In the genomic region with DNA sequence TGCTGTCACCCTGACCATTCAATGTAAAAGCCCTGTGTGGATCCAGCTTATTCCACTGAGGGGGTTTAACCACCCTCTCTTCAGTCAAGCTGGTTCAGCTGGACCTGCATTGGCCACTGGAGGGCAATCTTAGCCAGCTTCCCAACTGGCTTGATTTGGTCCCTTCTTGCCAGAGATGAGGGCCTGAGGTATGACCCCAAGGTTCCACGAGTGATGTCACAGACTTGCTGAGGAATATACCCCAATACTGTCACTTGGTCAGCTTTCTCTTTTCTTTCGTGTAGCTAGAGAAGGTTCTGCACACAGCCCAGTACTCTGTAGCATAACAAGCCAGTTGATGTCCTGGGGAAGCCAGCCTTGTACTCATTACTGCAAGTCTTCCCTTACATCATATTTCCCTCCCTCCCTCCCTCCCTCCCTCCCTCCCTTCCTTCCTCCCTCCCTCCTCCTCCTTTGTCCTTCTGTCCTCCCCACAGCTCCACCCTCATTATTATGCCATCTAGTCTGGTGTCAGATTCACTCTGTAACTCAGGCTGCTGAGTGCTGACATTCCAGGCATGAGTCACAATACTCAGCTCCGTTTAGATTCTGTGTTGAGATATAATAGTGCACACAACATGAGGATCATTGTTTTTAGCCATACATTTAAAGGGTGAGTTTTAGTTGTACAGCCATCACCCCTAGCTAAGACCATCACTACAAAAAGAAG, we compare ENCODE assay signal across 8 mouse cellular contexts. TPM values are rescaled to one million over a fixed set of nuclear protein-coding genes. Genes with fewer than 3 reads are reported as not detected.
A peak's percentile ranks its signal among the peaks of the same experiment; 100 is the strongest.
DNase-seq lines count a peak whose midpoint lies in the region; ATAC-seq lines count a peak whose summit lies in the region.

No protein-coding gene starts in this region.

- H3K4me3 ChIP-seq in heart, embryonic 15.5 days: no peak overlapping the region

- 0 out of 2 replicates have a peak, but pooled peaks have one; percentile 21 for ATAC-seq in heart, embryonic 15.5 days (replicated peaks; ENCODE audit: insufficient number of reproducible peaks, insufficient read depth, low FRiP score, low read depth)

- peak; percentile 73 for DNase-seq in 3134 (ENCODE audit: extremely low read depth, insufficient read length, low spot score)
- peak; percentile 60 for DNase-seq in ES-CJ7 (ENCODE audit: low read depth, low spot score)
- DNase-seq in cerebellum, postnatal 25 days: peak; percentile 28 to 49
- DNase-seq in layer of hippocampus, postnatal 10 days (ENCODE audit: low spot score in 2 of 2): peak; percentile 62 to 78
- peak; percentile 54 to 68 for DNase-seq in lung, postnatal 4 days
- DNase-seq in right cerebral cortex, postnatal 4 days: peak; percentile 61
- DNase-seq in natural killer cell, adult 2 months (ENCODE audit: low spot score in 2 of 2): no peak

- H3K36me3 ChIP-seq in heart, embryonic 15.5 days: no peaks in the 10 kb centered on the region

- H3K9ac ChIP-seq in heart, embryonic 15.5 days: no peak overlapping the region

- peaks cover 4% of the 10 kb centered on the region; the same call in 1 of the 2 replicates for H3K27me3 ChIP-seq in heart, embryonic 15.5 days

- H3K27ac ChIP-seq in heart, embryonic 15.5 days: no peak overlapping the region

- no peak overlapping the region for H3K4me2 ChIP-seq in heart, embryonic 15.5 days

- H3K4me1 ChIP-seq in heart, embryonic 15.5 days (replicated peaks): peaks cover 4% of the 10 kb centered on the region

- H3K9me3 ChIP-seq in heart, embryonic 15.5 days (replicated peaks): no peaks in the 10 kb centered on the region

- 18% methylated on average over 3 of the region's 3 CpGs for WGBS in heart, embryonic 15.5 days

RNA-seq across cellular contexts. Expression of a gene that starts 4.3 kb away (rescaled TPM):
- not detected in 2 replicates for polyA plus RNA-seq in heart, embryonic 15.5 days (2015; fragmentation: Nextera tagmentation; extraction: Ambion mirVana)
- not detected for total RNA-seq in layer of hippocampus, postnatal 10 days (2021)

RNA-seq across cellular contexts. Expression of a gene that starts 43.1 kb away (rescaled TPM):
- 84.9 and 94.3 TPM in 2 replicates for polyA plus RNA-seq in heart, embryonic 15.5 days (2015; fragmentation: Nextera tagmentation; extraction: Ambion mirVana)
- total RNA-seq in layer of hippocampus, postnatal 10 days (2021): 10 to 100 TPM; 75.3 to 77.7 TPM

Comparison
In these comparisons a context has a peak if more than half of its experiments do, and no peak if none do; other contexts are left out.
1. DNase-seq: peak in 3134 (single experiment), ES-CJ7 (single experiment), cerebellum, postnatal 25 days (2 of 2), layer of hippocampus, postnatal 10 days (2 of 2), lung, postnatal 4 days (2 of 2) and right cerebral cortex, postnatal 4 days (single experiment); none in natural killer cell, adult 2 months (0 of 2).